Comparison of ENCODE assay signal across 10 mouse cellular contexts in the genomic region with DNA sequence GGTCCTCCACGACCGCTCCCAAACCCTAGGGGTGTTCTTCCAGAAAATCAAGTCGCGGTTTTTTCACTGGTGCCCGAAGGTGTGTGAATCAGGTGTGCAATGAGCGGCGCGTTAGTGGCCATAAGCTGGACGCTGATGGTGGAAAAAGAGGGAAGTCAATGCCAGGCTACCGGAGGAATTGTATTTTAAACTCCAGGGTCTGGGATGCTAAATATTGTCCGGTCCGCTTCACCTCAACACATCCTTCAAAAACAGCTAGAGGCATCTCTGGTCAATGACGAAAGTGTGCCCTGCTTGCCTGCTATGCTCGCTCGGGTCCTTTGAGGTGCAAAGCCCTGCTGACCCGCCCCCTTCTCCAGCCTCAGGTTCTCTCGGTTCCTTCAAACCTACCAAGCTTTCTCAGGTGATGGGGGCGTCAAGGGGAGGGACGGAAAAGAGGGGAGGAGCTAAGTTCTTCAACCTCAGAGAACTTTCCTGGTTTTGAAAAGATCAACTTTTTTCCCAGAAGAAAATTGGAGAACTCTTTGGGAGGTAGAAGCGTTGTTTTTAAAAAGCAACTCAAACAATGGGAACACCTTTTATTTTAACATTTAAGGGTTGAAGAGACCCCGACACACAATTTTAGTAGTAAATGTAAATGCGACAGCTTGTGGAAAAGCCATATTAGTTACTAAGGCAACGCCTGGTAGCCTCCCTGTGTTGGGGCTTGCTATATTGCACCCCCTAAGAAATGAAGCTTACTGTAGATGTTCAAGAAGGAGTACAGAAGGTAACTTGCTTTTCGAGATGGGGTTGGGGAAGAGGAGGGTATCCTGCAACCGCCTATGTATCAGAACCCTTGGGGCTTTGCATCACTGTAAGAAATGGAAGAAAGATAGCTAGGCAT. TPM values are rescaled to one million over a fixed set of nuclear protein-coding genes. Genes with fewer than 3 reads are reported as not detected.
DNase-seq lines count a peak whose midpoint lies in the region; ATAC-seq and TF ChIP-seq lines count a peak whose summit lies in the region.
"Had no signal": no experiment of that assay in that cellular context is flagged by ENCODE, and none has a peak within 500 bp of the region (broad histone marks: within the 10 kb centered on the region; RNA-seq: fewer than 3 reads in every experiment).

No protein-coding gene starts in this region.

- peaks cover 41% of the 10 kb centered on the region for H3K27me3 ChIP-seq in hindbrain, embryonic 12.5 days
- peaks cover 44% of the 10 kb centered on the region for H3K27me3 ChIP-seq in neural tube, embryonic 13.5 days

- H3K9me3 ChIP-seq in hindbrain, embryonic 12.5 days (replicated peaks), result no peaks in the 10 kb centered on the region
- H3K9me3 ChIP-seq in neural tube, embryonic 13.5 days, result no peaks in the 10 kb centered on the region
- H3K9me3 ChIP-seq: embryonic facial prominence, embryonic 15.5 days; limb, embryonic 15.5 days had no signal

- DNase-seq in layer of hippocampus, adult 2 months (ENCODE audit: low spot score in 2 of 2), result no peak
- DNase-seq in layer of hippocampus, adult 11-12 months (ENCODE audit: low spot score), result no peak
- peak; percentile 63 to 67 for DNase-seq in cerebellum, postnatal 10 days
- no peak for DNase-seq in gastrocnemius, postnatal 10 days
- DNase-seq in spleen, postnatal 14 days (ENCODE audit: low spot score in 2 of 2), result no peak
- no peak for DNase-seq in gastrocnemius, adult 2 months

- 9% methylated on average over 25 of the region's 25 CpGs for WGBS in hindbrain, embryonic 12.5 days
- 6% methylated on average over 25 of the region's 25 CpGs for WGBS in neural tube, embryonic 13.5 days

- H3K4me3 ChIP-seq in layer of hippocampus, adult 2 months, result peak overlapping the region; percentile 67
- peak overlapping the region; percentile 34 for H3K4me3 ChIP-seq in hindbrain, embryonic 12.5 days
- peak overlapping the region; percentile 40 for H3K4me3 ChIP-seq in neural tube, embryonic 13.5 days
- H3K4me3 ChIP-seq in gastrocnemius, adult 2 months, result no peak overlapping the region
- H3K4me3 ChIP-seq: embryonic facial prominence, embryonic 15.5 days; limb, embryonic 15.5 days had no signal

- 0 out of 2 replicates have a peak overlapping the region, but pooled peaks have one; percentile 27 for H3K9ac ChIP-seq in hindbrain, embryonic 12.5 days
- H3K9ac ChIP-seq in neural tube, embryonic 13.5 days, result peak overlapping the region; percentile 58
- H3K9ac ChIP-seq: embryonic facial prominence, embryonic 15.5 days; limb, embryonic 15.5 days had no signal

- peak overlapping the region; percentile 94 for H3K27ac ChIP-seq in layer of hippocampus, adult 2 months
- H3K27ac ChIP-seq in hindbrain, embryonic 12.5 days, result no peak overlapping the region
- H3K27ac ChIP-seq in neural tube, embryonic 13.5 days (replicated peaks), result no peak overlapping the region
- no peak overlapping the region for H3K27ac ChIP-seq in gastrocnemius, adult 2 months
- H3K27ac ChIP-seq: embryonic facial prominence, embryonic 15.5 days; limb, embryonic 15.5 days had no signal

- intact Hi-C loops in gastrocnemius, adult 2 months (cut with DNase I), result no loop called here

- H3K36me3 ChIP-seq in hindbrain, embryonic 12.5 days, result no peaks in the 10 kb centered on the region
- H3K36me3 ChIP-seq in neural tube, embryonic 13.5 days, result no peaks in the 10 kb centered on the region
- H3K36me3 ChIP-seq: embryonic facial prominence, embryonic 15.5 days; limb, embryonic 15.5 days had no signal

- no peak for TF ChIP-seq CTCF in layer of hippocampus, adult 2 months (conservative IDR thresholded peaks at IDR 0.05)
- TF ChIP-seq CTCF in gastrocnemius, adult 2 months (IDR thresholded peaks at IDR 0.05), result no peak

- peaks cover 12% of the 10 kb centered on the region for H3K4me1 ChIP-seq in hindbrain, embryonic 12.5 days
- peaks cover 16% of the 10 kb centered on the region for H3K4me1 ChIP-seq in neural tube, embryonic 13.5 days (replicated peaks)
- H3K4me1 ChIP-seq: embryonic facial prominence, embryonic 15.5 days; limb, embryonic 15.5 days had no signal

- H3K4me2 ChIP-seq in hindbrain, embryonic 12.5 days (replicated peaks), result peak overlapping the region; percentile 52
- H3K4me2 ChIP-seq in neural tube, embryonic 13.5 days, result peak overlapping the region; percentile 67
- H3K4me2 ChIP-seq: embryonic facial prominence, embryonic 15.5 days; limb, embryonic 15.5 days had no signal

- ATAC-seq in hindbrain, embryonic 12.5 days (ENCODE audit: low FRiP score), result 0 out of 2 replicates have a peak, but pooled peaks have one; percentile 38
- no peak for ATAC-seq in neural tube, embryonic 13.5 days (ENCODE audit: low read depth)

RNA-seq across cellular contexts. Expression of gene Grm1, which starts 1.2 kb away (rescaled TPM):
- 10 to 100 TPM; 77.9 to 78.1 TPM for total RNA-seq in layer of hippocampus, adult 2 months (2021)
- 0.50 and 0.87 TPM in 2 replicates for polyA plus RNA-seq in hindbrain, embryonic 12.5 days (2016; fragmentation: Nextera tagmentation; extraction: Ambion mirVana)
- polyA plus RNA-seq in neural tube, embryonic 13.5 days (2015; fragmentation: Nextera tagmentation; extraction: Ambion mirVana), result 1.7 TPM in 2 replicates
- total RNA-seq in gastrocnemius, postnatal 10 days (2021), result under 1 TPM in 1 of 2 experiments, not detected in 1; 0.14 TPM
- total RNA-seq in gastrocnemius, adult 2 months (2021), result under 1 TPM; 0.15 to 0.17 TPM

Comparison
In these comparisons a context has a peak if more than half of its experiments do, and no peak if none do; other contexts are left out.
1. DNase-seq: peak in cerebellum, postnatal 10 days (2 of 2); none in layer of hippocampus, adult 2 months (0 of 2), layer of hippocampus, adult 11-12 months (single experiment), gastrocnemius, postnatal 10 days (single experiment), spleen, postnatal 14 days (0 of 2) and gastrocnemius, adult 2 months (single experiment).
2. RNA of gene Grm1, which starts 1.2 kb away (total RNA-seq): 77.9 to 78.1 TPM in layer of hippocampus, adult 2 months; 0.15 to 0.17 TPM in gastrocnemius, adult 2 months and 0.14 TPM in gastrocnemius, postnatal 10 days; every median in the first group is over 10 times any median in the second.